Mouse (Mus musculus) heart, embryonic 12.5 days (tissue): ENCODE measurements at regions not wholly inside any gene's neighbourhood (a gene's known extent, or its start where the extent isn't known, plus 50 kb on each side); places are given as distances from the start of the nearest gene placed in this dataset.
A peak's percentile ranks its signal among the peaks of the same experiment; 100 is the strongest.

ENCODE experiments used
- ATAC-seq: fragments of 200-750 bp; cut with Nextera tagmentation; 2 replicates; pipeline ENCODE4 v1.8.0; 2017; ENCODE audit warnings: moderate TSS enrichment, moderate library complexity; ENCODE audit not compliant: insufficient number of reproducible peaks, low FRiP score
- H3K27ac ChIP-seq: fragments of 300-500 bp; sonication (generic); 2 replicates; pipeline ENCODE4 v1.5.1; 2016; ENCODE audit warnings: mild to moderate bottlenecking, moderate library complexity; ENCODE audit not compliant: poor library complexity, severe bottlenecking
- H3K27me3 ChIP-seq: fragments of 300-500 bp; sonication (generic); replicated peaks from 2 replicates; pipeline ENCODE4 v1.6.1; 2016; ENCODE audit warnings: mild to moderate bottlenecking, moderate library complexity
- H3K36me3 ChIP-seq: fragments of 300-500 bp; sonication (generic); 2 replicates; pipeline ENCODE4 v1.6.1; 2016; ENCODE audit warnings: mild to moderate bottlenecking, moderate library complexity
- H3K4me1 ChIP-seq: fragments of 300-500 bp; sonication (generic); replicated peaks from 2 replicates; pipeline ENCODE4 v1.6.1; 2016; ENCODE audit warnings: mild to moderate bottlenecking
- H3K4me2 ChIP-seq: fragments of 300-500 bp; sonication (generic); 2 replicates; pipeline ENCODE4 v1.6.1; 2016; ENCODE audit warnings: mild to moderate bottlenecking, moderate library complexity
- H3K4me3 ChIP-seq: fragments of 300-500 bp; sonication (generic); 2 replicates; pipeline ENCODE4 v1.5.1; 2016; ENCODE audit warnings: mild to moderate bottlenecking
- H3K9ac ChIP-seq: fragments of 300-500 bp; sonication (generic); 2 replicates; pipeline ENCODE4 v1.6.1; 2016; ENCODE audit warnings: mild to moderate bottlenecking, moderate library complexity
- H3K9me3 ChIP-seq: fragments of 300-500 bp; sonication (generic); replicated peaks from 2 replicates; pipeline ENCODE4 v1.6.1; 2016; ENCODE audit warnings: mild to moderate bottlenecking, moderate library complexity
- WGBS: fragments of 180-500 bp; shearing (Covaris S2); methylation state at CpG from one replicate; pipeline ENCODE4 v1.1.7; 2016; 5-methylcytosine and 5-hydroxymethylcytosine counted together

GRCm38 (mm10) chr15:62920520-62920919, 924.5 kb downstream of the Gsdmc2 start:
- no peak for ATAC-seq
- H3K4me2 ChIP-seq, result no peak overlapping the region
- H3K4me1 ChIP-seq, result peaks cover 6% of the 10 kb centered on the region
- WGBS, result 82% methylated on average over 2 of the region's 2 CpGs
- peak overlapping the region; percentile 77; the same call in 1 of the 2 replicates for H3K27ac ChIP-seq
- no peak overlapping the region for H3K4me3 ChIP-seq
- no peaks in the 10 kb centered on the region for H3K27me3 ChIP-seq
- H3K36me3 ChIP-seq, result no peaks in the 10 kb centered on the region
- no peaks in the 10 kb centered on the region for H3K9me3 ChIP-seq
- H3K9ac ChIP-seq, result no peak overlapping the region

DNA sequence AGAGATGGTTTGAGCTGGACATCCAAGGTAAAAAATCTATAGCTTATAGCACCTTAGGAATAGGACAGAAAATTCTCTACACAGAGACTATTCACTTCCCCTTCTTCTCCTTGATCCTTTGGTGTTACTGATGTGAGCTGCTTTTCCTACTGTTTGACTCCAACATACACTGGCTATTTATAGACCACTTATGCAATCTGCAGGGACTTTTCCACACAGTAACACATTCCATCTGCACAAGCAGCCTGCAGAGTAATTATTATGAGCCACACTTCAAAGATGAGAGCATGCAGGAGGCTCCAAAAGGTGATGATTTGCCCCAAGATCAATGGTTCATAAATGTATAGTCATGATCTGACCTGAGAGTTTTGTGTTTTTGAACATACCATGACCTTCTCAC, 925.7 kb downstream of the Gsdmc2 start:
- H3K9ac ChIP-seq, result no peak overlapping the region
- peak overlapping the region; percentile 77 for H3K27ac ChIP-seq
- peak; percentile 71; the same call in 1 of the 2 replicates for ATAC-seq

DNA sequence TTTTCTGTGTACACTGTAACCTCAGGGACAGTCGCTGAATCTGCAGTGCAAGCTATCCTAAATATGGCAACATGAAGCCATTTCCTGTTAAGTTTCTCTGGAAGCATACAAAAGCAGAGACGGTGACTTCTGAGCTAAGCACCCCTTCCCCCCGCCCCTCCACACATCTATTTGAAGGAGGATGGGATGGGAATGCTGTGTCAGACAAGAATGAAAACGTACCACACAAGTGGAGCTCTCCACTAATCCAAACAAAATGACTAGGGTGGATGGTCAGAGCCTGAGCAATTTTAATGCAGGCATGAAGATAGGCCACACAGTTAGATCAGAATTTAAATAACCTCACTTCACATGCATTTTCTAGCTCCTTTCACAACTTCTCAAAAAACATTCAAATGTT, 936.6 kb downstream of the Gsdmc2 start:
- Histone ChIP-seq H3K4me2 (no peak overlapping the region), H3K9ac (no peak overlapping the region), H3K27me3 (no peaks in the 10 kb centered on the region), H3K9me3 (no peaks in the 10 kb centered on the region), H3K27ac (no peak overlapping the region), H3K4me3 (no peak overlapping the region), H3K36me3 (no peaks in the 10 kb centered on the region), H3K4me1 (peaks cover 4% of the 10 kb centered on the region; the same call in 1 of the 2 replicates)
- no peak for ATAC-seq
- WGBS, result 36% methylated on average over 4 of the region's 4 CpGs

More for the DNA sequence above, 925.7 kb downstream of the Gsdmc2 start:
- Histone ChIP-seq H3K36me3 (no peaks in the 10 kb centered on the region), H3K4me1 (peaks cover 6% of the 10 kb centered on the region), H3K27me3 (no peaks in the 10 kb centered on the region), H3K4me2 (no peak overlapping the region), H3K9me3 (no peaks in the 10 kb centered on the region), H3K4me3 (no peak overlapping the region)

DNA sequence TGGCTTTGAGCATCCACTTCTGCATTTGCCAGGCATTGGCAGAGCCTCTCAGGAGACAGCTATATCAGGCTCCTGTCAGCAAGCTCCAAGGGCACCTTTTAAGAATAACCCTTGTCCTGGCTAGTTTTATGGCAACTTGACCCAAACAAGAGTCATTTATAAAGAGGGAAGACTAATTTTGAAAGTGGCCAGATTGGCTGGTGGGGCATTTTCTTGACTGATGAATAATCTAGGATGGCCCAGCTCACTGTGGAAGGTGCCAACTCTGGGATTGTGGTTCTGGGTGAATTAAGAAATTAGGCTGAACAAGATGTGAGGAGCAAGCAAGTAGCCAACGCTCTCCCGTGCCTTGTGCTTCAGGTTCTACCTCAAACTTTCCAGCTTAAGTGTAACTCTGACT, 937.8 kb downstream of the Gsdmc2 start:
- Histone ChIP-seq H3K4me1 (peaks cover 8% of the 10 kb centered on the region), H3K4me3 (no peak overlapping the region), H3K9me3 (no peaks in the 10 kb centered on the region), H3K9ac (no peak overlapping the region), H3K36me3 (no peaks in the 10 kb centered on the region), H3K27me3 (no peaks in the 10 kb centered on the region), H3K4me2 (no peak overlapping the region), H3K27ac (no peak overlapping the region)
- WGBS, result 83% methylated on average over 2 of the region's 2 CpGs
- no peak for ATAC-seq

DNA sequence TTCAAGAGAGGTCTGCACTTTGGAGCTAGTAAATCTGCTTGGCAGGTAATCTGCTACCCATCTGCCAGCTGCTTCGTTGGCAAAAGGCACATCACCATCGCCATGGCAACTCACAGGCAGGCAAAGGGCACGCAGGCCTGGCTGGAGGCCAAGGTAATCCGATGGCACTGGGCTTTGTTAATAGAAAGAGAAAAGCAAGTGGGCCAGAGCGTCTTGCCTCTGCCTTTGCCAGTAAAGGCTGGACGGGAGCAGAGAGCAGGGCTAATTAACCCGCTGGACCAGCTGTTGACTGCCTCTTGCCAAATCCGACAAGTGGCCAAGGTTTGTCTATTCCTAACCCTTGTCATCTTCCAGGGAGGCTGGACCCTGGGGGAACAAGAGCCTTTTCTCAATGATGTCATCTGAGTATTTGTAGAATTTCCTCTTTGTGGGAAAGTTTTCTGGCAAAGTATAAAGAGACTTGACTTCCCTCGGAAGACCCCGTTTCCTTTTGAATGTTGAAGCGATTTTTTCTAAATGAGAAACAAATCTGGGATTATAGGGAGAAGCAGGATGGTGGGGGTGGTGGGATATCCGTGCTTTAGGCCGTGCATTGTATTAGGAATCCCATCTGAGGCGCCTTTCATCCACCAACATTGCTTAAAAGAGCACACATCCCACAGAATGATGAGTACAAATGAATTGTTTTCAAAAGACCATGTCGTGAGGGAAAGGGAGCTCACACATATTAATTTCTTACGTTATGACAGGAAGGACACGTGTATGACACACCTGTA, 941.7 kb downstream of the Gsdmc2 start:
- no peaks in the 10 kb centered on the region for H3K9me3 ChIP-seq
- no peak overlapping the region for H3K4me3 ChIP-seq
- no peaks in the 10 kb centered on the region for H3K36me3 ChIP-seq
- no peak for ATAC-seq
- no peak overlapping the region for H3K27ac ChIP-seq
- no peaks in the 10 kb centered on the region for H3K27me3 ChIP-seq
- WGBS, result 52% methylated on average over 17 of the region's 17 CpGs
- peaks cover 6% of the 10 kb centered on the region for H3K4me1 ChIP-seq
- H3K9ac ChIP-seq, result no peak overlapping the region
- H3K4me2 ChIP-seq, result peak overlapping the region; percentile 8; the same call in 1 of the 2 replicates

DNA sequence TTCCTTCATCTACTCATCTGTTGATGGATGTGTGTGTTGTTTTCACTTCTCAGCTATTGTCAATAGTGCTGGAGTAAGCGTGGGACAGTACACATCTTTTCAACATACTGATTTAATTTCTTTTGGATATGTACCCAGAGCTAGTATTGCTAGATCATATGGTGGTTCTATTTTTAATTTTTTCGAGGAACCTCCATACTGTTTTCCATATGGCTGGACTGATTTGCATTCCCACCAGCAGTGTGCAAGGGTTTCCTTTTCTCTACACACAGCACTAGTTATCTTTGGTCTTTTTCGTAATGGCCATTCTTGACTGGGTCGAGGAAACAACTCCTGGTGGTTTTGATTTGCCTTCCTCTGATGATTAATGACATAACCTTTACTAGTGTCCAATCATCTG, 943.0 kb downstream of the Gsdmc2 start:
- Histone ChIP-seq H3K27ac (no peak overlapping the region), H3K9me3 (no peaks in the 10 kb centered on the region), H3K36me3 (no peaks in the 10 kb centered on the region), H3K9ac (no peak overlapping the region), H3K4me3 (no peak overlapping the region), H3K27me3 (no peaks in the 10 kb centered on the region), H3K4me2 (no peak overlapping the region), H3K4me1 (peaks cover 4% of the 10 kb centered on the region; the same call in 1 of the 2 replicates)
- no peak for ATAC-seq
- 77% methylated on average over 4 of the region's 4 CpGs for WGBS

GRCm38 (mm10) chr15:62889798-62890197, 955.2 kb downstream of the Gsdmc2 start:
- Histone ChIP-seq H3K9ac (no peak overlapping the region), H3K4me2 (no peak overlapping the region), H3K4me3 (no peak overlapping the region), H3K36me3 (no peaks in the 10 kb centered on the region), H3K27me3 (no peaks in the 10 kb centered on the region), H3K27ac (no peak overlapping the region), H3K9me3 (no peaks in the 10 kb centered on the region), H3K4me1 (no peaks in the 10 kb centered on the region)
- 84% methylated on average over 4 of the region's 4 CpGs for WGBS
- no peak for ATAC-seq

DNA sequence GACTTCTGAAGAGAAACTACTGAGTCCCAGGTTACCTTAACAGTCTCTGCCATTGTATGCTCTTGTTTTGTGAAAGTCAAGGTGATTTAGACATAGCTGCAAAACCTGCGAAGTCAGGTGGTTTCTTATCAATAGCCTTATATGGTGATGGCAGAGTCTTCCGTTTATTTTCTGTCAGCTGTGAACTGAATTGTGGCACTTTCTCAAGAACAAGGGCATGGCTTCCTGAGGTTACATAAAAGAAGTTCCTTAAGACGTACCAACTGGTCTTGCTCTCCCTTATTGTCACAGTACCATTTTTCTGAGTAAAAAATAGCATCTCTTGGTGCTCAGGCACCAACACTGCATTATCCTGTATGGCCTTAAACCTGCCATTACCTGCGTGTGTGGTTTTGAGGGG, 959.6 kb downstream of the Gsdmc2 start:
- no peak overlapping the region for H3K9ac ChIP-seq
- no peak overlapping the region for H3K4me3 ChIP-seq
- no peaks in the 10 kb centered on the region for H3K9me3 ChIP-seq
- no peaks in the 10 kb centered on the region for H3K4me1 ChIP-seq
- no peaks in the 10 kb centered on the region for H3K36me3 ChIP-seq
- WGBS, result 73% methylated on average over 4 of the region's 4 CpGs
- no peak overlapping the region for H3K27ac ChIP-seq
- no peak for ATAC-seq
- no peak overlapping the region for H3K4me2 ChIP-seq
- H3K27me3 ChIP-seq, result no peaks in the 10 kb centered on the region

GRCm38 (mm10) chr15:62871082-62871766, 973.8 kb downstream of the Gsdmc2 start:
- no peaks in the 10 kb centered on the region for H3K9me3 ChIP-seq
- no peak overlapping the region for H3K9ac ChIP-seq
- H3K4me1 ChIP-seq, result no peaks in the 10 kb centered on the region
- no peak overlapping the region for H3K4me3 ChIP-seq
- H3K27ac ChIP-seq, result no peak overlapping the region
- H3K36me3 ChIP-seq, result no peaks in the 10 kb centered on the region
- no peaks in the 10 kb centered on the region for H3K27me3 ChIP-seq
- no peak for ATAC-seq
- 72% methylated on average over 1 of the region's 1 CpGs for WGBS
- no peak overlapping the region for H3K4me2 ChIP-seq

DNA sequence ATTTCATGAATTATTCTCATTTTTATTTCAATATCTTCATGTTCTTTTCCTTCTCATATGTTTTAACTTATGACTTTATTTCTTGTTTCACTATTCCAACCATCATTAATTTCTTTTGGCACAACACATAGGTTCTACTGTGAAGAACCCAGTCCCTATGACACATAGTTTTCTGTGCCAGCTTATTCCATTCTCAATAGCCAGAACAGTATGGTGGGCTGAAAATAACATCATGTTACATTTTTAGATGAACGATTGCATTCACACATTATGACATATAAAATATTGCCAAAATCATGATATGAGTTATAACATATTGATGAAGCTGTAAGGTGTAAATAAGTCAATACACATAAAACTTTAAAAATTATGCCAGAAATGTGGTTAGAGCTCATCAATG, 982.4 kb downstream of the Gsdmc2 start:
- no peak overlapping the region for H3K27ac ChIP-seq
- no peaks in the 10 kb centered on the region for H3K4me1 ChIP-seq
- H3K4me2 ChIP-seq, result no peak overlapping the region
- no peaks in the 10 kb centered on the region for H3K27me3 ChIP-seq
- 65% methylated on average over 1 of the region's 1 CpGs for WGBS
- H3K4me3 ChIP-seq, result no peak overlapping the region
- no peak overlapping the region for H3K9ac ChIP-seq
- H3K9me3 ChIP-seq, result no peaks in the 10 kb centered on the region
- no peaks in the 10 kb centered on the region for H3K36me3 ChIP-seq
- ATAC-seq, result no peak

GRCm38 (mm10) chr15:62861422-62861821, 983.6 kb downstream of the Gsdmc2 start:
- no peak overlapping the region for H3K9ac ChIP-seq
- no peak for ATAC-seq
- no peaks in the 10 kb centered on the region for H3K27me3 ChIP-seq
- no peak overlapping the region for H3K4me3 ChIP-seq
- H3K36me3 ChIP-seq, result no peaks in the 10 kb centered on the region
- H3K9me3 ChIP-seq, result no peaks in the 10 kb centered on the region
- H3K4me1 ChIP-seq, result no peaks in the 10 kb centered on the region
- H3K4me2 ChIP-seq, result no peak overlapping the region
- no peak overlapping the region for H3K27ac ChIP-seq
